Mouse (Mus musculus) pancreas, adult 10 weeks (tissue): ENCODE measurements around the gene Polr2f. TPM values are rescaled to one million over a fixed set of nuclear protein-coding genes. Genes with fewer than 3 reads are reported as not detected.

ENCODE experiments used
- polyA plus RNA-seq: library from polyadenylated mRNA; stranded (reverse); fragments of 350-450 nt; fragmentation: Illumina TruSeq; extraction: RNeasy Lipid Tissue Mini Kit (QIAGEN cat#74804); gene quantifications from one replicate; pipeline ENCODE4 v1.2.3, GENCODE M21; 2015; ENCODE audit warnings: low read depth, low replicate concordance; ENCODE audit not compliant: insufficient read depth

The Polr2f gene
- 30.2 TPM for polyA plus RNA-seq

DNA sequence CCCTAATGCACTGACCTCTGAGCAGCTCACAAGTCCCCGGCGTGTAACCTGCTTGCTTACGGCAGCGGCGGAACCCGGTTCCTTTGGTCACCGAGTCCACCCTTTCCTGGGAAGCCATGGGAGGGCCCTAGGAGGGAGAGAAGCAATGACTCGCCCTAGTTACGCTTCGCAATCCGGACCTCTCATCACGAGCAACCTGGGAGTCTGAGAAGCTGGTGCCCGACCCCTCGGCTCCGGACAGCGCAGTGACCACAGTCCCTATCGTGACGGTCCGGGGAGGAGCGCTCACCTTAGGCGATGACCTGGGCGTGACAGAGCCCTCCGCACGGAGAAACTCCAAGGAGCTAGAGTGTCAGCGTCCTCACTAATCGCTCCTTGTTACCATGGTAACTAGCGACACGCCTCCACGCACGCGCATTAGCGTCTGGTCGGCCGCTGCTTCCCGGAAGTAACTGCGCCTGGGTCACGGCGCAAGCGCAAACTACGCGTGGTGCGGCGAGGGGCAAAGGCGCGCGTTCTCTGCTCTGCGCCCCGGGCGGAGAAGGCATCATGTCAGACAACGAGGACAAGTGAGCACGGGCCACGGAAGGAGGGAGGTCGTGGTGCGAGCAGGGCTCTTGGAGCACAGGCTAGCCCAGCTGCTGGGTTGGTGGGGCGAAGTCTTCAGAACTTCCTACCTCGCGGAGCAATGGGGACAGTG is at the start of gene Polr2f, which contains the start of gene 1700088E04Rik:
TSS of gene Polr2f (plus strand) at position 144 of the 700 bp plus-strand sequence.
TSS of gene 1700088E04Rik (minus strand) at position 388 of the 700 bp plus-strand sequence.

DNA sequence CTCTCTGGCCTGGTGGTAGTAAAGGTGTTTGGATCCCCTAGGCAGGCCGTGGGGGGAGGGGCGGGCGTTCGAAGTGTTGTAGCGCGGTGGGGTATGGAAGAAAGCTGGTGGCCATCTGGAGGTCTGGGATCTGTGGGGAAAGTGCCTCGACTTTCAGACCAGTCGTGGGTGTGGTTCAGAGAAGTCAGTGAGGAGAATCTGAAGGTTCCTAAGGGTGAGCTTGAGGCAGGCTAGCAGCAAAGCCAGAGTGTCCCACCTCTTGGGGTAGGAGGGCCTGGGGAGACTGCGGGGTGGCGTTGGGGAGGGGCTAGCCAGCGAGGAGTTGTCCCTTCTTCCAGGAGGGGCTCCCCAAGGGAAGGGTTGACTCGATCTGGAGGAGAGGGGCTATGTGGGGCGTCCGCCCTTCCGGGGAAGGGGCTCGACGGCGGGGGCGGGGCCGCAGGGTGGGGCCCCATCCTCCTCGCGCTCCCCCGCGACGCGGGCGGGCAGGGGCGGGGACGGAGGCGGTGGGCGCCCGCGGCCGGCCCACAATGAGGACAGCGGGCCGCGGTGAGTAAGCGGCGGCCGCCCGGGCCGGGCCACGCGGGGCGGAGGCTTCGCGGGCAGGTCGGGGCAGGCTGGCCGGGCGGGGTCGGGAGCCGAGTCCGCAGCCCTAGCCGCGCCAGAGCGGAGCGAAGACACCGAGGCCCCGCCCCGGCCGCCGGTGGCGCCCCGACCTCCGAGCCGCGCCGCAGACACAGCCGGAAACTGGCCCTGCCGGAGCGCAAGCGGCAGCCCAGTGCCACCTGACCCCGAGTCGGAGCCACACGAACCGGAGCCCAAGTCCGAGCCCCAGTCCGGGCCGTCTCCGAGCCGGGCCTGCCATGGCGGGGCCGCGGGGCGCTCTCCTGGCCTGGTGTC is 32.1 kb upstream of the Polr2f start, which contains the start of gene Micall1:
TSS of gene Micall1 (plus strand) at position 478 of the 900 bp plus-strand sequence.

DNA sequence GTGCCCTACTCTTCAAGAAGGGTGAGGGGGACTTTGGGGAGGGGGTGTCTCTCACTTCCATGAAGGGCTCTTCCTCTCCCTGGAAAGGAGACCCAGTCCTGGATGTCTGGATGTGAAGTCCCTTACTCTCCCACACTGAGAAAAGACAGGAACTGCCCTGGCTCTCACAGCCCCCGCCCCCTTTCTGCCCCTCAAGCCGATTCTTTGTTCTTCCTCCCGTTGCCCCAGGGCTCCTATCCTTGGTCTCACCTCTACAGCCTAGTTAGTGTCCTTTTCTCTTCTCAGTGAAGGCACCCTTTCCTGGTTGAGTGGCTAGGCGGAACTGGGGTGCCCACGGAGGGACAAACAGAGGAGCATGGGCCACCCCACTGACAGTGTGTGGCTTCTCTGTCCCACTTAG is 24.3 kb downstream of the Polr2f start, which contains the start of gene Sox10:
TSS of gene Sox10 (minus strand) at position 101 of the 400 bp plus-strand sequence.

Other genes with a start within 250 kb of the Polr2f start
- gene Gm49510, start 241.3 kb upstream of the Polr2f start, polyA plus RNA-seq, result not detected
- gene Sh3bp1, start 241.2 kb upstream of the Polr2f start, polyA plus RNA-seq, result 4.2 TPM
- gene Pdxp, start 227.1 kb upstream of the Polr2f start, polyA plus RNA-seq, result 0.81 TPM
- gene Lgals1, start 214.3 kb upstream of the Polr2f start, polyA plus RNA-seq, result 163 TPM
- gene Nol12, start 206.1 kb upstream of the Polr2f start, polyA plus RNA-seq, result 14.1 TPM
- gene Triobp, start 193.3 kb upstream of the Polr2f start, polyA plus RNA-seq, result 12.3 TPM
- 47.5 TPM for gene H1f0, start 112.6 kb upstream of the Polr2f start, polyA plus RNA-seq
- 1.4 TPM for gene Galr3, start 99.1 kb upstream of the Polr2f start, polyA plus RNA-seq
- gene Ankrd54, start 78.1 kb upstream of the Polr2f start, polyA plus RNA-seq, result 9.9 TPM
- 26.9 TPM for gene Eif3l, start 65.8 kb upstream of the Polr2f start, polyA plus RNA-seq
- gene Micall1, start 32.1 kb upstream of the Polr2f start, polyA plus RNA-seq, result 10.6 TPM
- 5.4 TPM for gene 1700088E04Rik, start 244 bp downstream of the Polr2f start, polyA plus RNA-seq
- gene Sox10, start 24.2 kb downstream of the Polr2f start, polyA plus RNA-seq, result 1.2 TPM
- gene Pick1, start 88.2 kb downstream of the Polr2f start, polyA plus RNA-seq, result 31.6 TPM
- gene Gm49486, start 88.4 kb downstream of the Polr2f start, polyA plus RNA-seq, result 1.4 TPM
- not detected for gene Slc16a8, start 113.8 kb downstream of the Polr2f start, polyA plus RNA-seq
- gene Baiap2l2, start 144.5 kb downstream of the Polr2f start, polyA plus RNA-seq, result 0.39 TPM
- gene Pla2g6, start 187.4 kb downstream of the Polr2f start, polyA plus RNA-seq, result 4.8 TPM
- 1.6 TPM for gene Maff, start 205.6 kb downstream of the Polr2f start, polyA plus RNA-seq